Mouse (Mus musculus) CH12.LX (cell line): Measurements from ENCODE around the gene Vmn2r94. TPM values are rescaled to one million over a fixed set of nuclear protein-coding genes. Genes with fewer than 3 reads are reported as not detected.

Experiments used
- DNase-seq: peaks from one replicate; pipeline ENCODE4 v3.0.0-alpha.2; 2013; ENCODE audit errors: extremely low read depth
- H3K27ac ChIP-seq: 2 replicates; pipeline ENCODE4 v1.5.1; 2012; ENCODE audit warnings: low read depth, mild to moderate bottlenecking, control low read depth, moderate library complexity; ENCODE audit not compliant: insufficient read depth
- H3K27me3 ChIP-seq: replicated peaks from 2 replicates; pipeline ENCODE3; 2012; ENCODE audit warnings: inconsistent platforms
- H3K36me3 ChIP-seq, 2 experiments: replicated peaks in 1 of 2; 2 replicates each; pipeline versions ENCODE3 to v1.6.1; 2012; ENCODE audit warnings: inconsistent platforms in 1 of 2, low read length in 1 of 2, mild to moderate bottlenecking in 1 of 2, mixed read lengths in 1 of 2, moderate library complexity in 1 of 2; ENCODE audit not compliant: control insufficient read depth in 1 of 2, insufficient read depth in 1 of 2
- H3K4me1 ChIP-seq, 2 experiments: 2 replicates each; pipeline ENCODE4 v1.6.1; 2012; ENCODE audit warnings: inconsistent platforms in 1 of 2, moderate library complexity in 1 of 2; ENCODE audit not compliant: insufficient read depth in 2 of 2, control insufficient read depth in 1 of 2
- H3K4me2 ChIP-seq: 2 replicates; pipeline ENCODE4 v1.6.1; 2012; ENCODE audit warnings: low read depth, mild to moderate bottlenecking, control low read depth; ENCODE audit not compliant: poor library complexity, insufficient read depth, severe bottlenecking
- H3K4me3 ChIP-seq, 3 experiments: fragments of 150-350 bp in 1 of 3; sonication (generic) in 1 of 3; replicated peaks in 1 of 3; 2 replicates each; pipeline versions ENCODE3 to v1.5.1; 2011 to 2012; ENCODE audit warnings: low read depth in 2 of 3, low read length in 2 of 3, mild to moderate bottlenecking in 2 of 3, moderate library complexity in 2 of 3, control low read depth in 1 of 3, improper control_type of control experiment in 1 of 3, inconsistent platforms in 1 of 3, mixed read lengths in 1 of 3; ENCODE audit not compliant: poor library complexity in 1 of 3
- H3K79me2 ChIP-seq: replicated peaks from 2 replicates; pipeline ENCODE4 v1.6.1; 2012; ENCODE audit warnings: mild to moderate bottlenecking, moderate library complexity; ENCODE audit not compliant: control insufficient read depth, poor library complexity, insufficient read depth, severe bottlenecking; ENCODE audit errors: extremely low read depth
- H3K9ac ChIP-seq: 2 replicates; pipeline ENCODE4 v1.6.1; 2012; ENCODE audit warnings: low read depth, mild to moderate bottlenecking, control low read depth, moderate library complexity; ENCODE audit not compliant: insufficient read depth
- H3K9me3 ChIP-seq: replicated peaks from 2 replicates; pipeline ENCODE3; 2012; ENCODE audit warnings: low read length, inconsistent platforms, mixed read lengths
- BHLHE40 ChIP-seq: IDR thresholded peaks from 2 replicates; pipeline ENCODE4 v1.6.1; 2011; ENCODE audit warnings: mild to moderate bottlenecking, low read depth, low read length, improper control_type of control experiment
- CHD1 ChIP-seq: IDR thresholded peaks from 2 replicates; pipeline ENCODE4 v1.6.1; 2012; ENCODE audit warnings: low read depth, low read length, improper control_type of control experiment, inconsistent platforms
- CTCF ChIP-seq, 2 experiments: IDR thresholded peaks in 1 of 2; conservative IDR thresholded peaks in 1 of 2; 2 replicates each; pipeline ENCODE4 v1.5.1; 2011 to 2012; ENCODE audit warnings: low read depth in 2 of 2, low read length in 2 of 2, improper control_type of control experiment in 1 of 2, inconsistent platforms in 1 of 2, mild to moderate bottlenecking in 1 of 2, moderate library complexity in 1 of 2
- E2F4 ChIP-seq: IDR thresholded peaks from 2 replicates; pipeline ENCODE4 v1.6.1; 2011; ENCODE audit warnings: low read depth, low read length, improper control_type of control experiment; ENCODE audit not compliant: insufficient replicate concordance
- EP300 ChIP-seq: IDR thresholded peaks from 2 replicates; pipeline ENCODE4 v1.6.1; 2011; ENCODE audit warnings: low read length, improper control_type of control experiment
- HCFC1 ChIP-seq: IDR thresholded peaks from 2 replicates; pipeline ENCODE4 v1.6.1; 2012; ENCODE audit warnings: low read depth, mild to moderate bottlenecking, inconsistent platforms, low read length, improper control_type of control experiment
- IRF4 ChIP-seq: IDR thresholded peaks from 2 replicates; pipeline ENCODE4 v1.6.1; 2014; ENCODE audit warnings: low read depth, mild to moderate bottlenecking, inconsistent platforms, low read length, improper control_type of control experiment
- JUN ChIP-seq: IDR thresholded peaks from 2 replicates; pipeline ENCODE4 v1.6.1; 2011; ENCODE audit warnings: low read depth, mild to moderate bottlenecking, low read length, improper control_type of control experiment, moderate library complexity; ENCODE audit not compliant: insufficient read depth
- JUND ChIP-seq: conservative IDR thresholded peaks from 2 replicates; pipeline ENCODE4 v1.6.1; 2011; ENCODE audit warnings: low read depth, low read length, improper control_type of control experiment
- MAZ ChIP-seq: IDR thresholded peaks from 2 replicates; pipeline ENCODE4 v1.6.1; 2012; ENCODE audit warnings: low read depth, mild to moderate bottlenecking, inconsistent platforms, low read length, improper control_type of control experiment, moderate library complexity
- MYC ChIP-seq: IDR thresholded peaks from 2 replicates; pipeline ENCODE4 v1.6.1; 2011; ENCODE audit warnings: low read depth, mild to moderate bottlenecking, improper control_type of control experiment, low read length
- NELFE ChIP-seq: IDR thresholded peaks from 2 replicates; pipeline ENCODE4 v1.6.1; 2011; ENCODE audit warnings: low read depth, low read length, improper control_type of control experiment
- NRF1 ChIP-seq: IDR thresholded peaks from 2 replicates; pipeline ENCODE4 v1.6.1; 2014; ENCODE audit warnings: low read depth, mild to moderate bottlenecking, inconsistent platforms, low read length, improper control_type of control experiment, moderate library complexity
- POLR2A ChIP-seq: IDR thresholded peaks from 2 replicates; pipeline ENCODE4 v1.6.1; 2011; ENCODE audit warnings: low read depth, mild to moderate bottlenecking, improper control_type of control experiment, low read length
- RAD21 ChIP-seq: IDR thresholded peaks from 2 replicates; pipeline ENCODE4 v1.6.1; 2011; ENCODE audit warnings: low read depth, mild to moderate bottlenecking, low read length, improper control_type of control experiment, moderate library complexity
- RCOR1 ChIP-seq: conservative IDR thresholded peaks from 2 replicates; pipeline ENCODE4 v1.6.1; 2012; ENCODE audit warnings: low read depth, mild to moderate bottlenecking, inconsistent platforms, low read length, improper control_type of control experiment
- SMC3 ChIP-seq: IDR thresholded peaks from 2 replicates; pipeline ENCODE4 v1.6.1; 2011; ENCODE audit warnings: low read depth, low read length, improper control_type of control experiment
- UBTF ChIP-seq: IDR thresholded peaks from 2 replicates; pipeline ENCODE4 v1.6.1; 2012; ENCODE audit warnings: low read depth, mild to moderate bottlenecking, inconsistent platforms, low read length, improper control_type of control experiment, moderate library complexity
- dilution Hi-C: fragments of 300-500 bp; cut with MboI; formaldehyde crosslinking; loops from 2 replicates; pipeline ENCODE4 v1.14.3; 2020; ENCODE audit warnings: low sequenced_read_pairs; ENCODE audit not compliant: extremely low pct_unique_long_range_greater_than_20kb, extremely low pct_ligation_motif_present
- in situ Hi-C: fragments of 300-500 bp; cut with MboI; formaldehyde crosslinking; loops from 3 replicates; pipeline ENCODE4 v1.14.3; 2019; ENCODE audit warnings: low sequenced_read_pairs, low pct_ligation_motif_present, low pct_unique_long_range_greater_than_20kb, mixed read lengths
- polyA plus RNA-seq: library from polyadenylated mRNA; unstranded; fragments of >175 nt; gene quantifications from 2 replicates; pipeline ENCODE4 v1.2.1, GENCODE M21; 2012; ENCODE audit warnings: low read depth; ENCODE audit not compliant: insufficient read length
- total RNA-seq, 2 experiments: library from RNA; depleted of rRNA; stranded (reverse); fragments of 300-350 nt in 1 of 2; fragments of >200 nt in 1 of 2; gene quantifications; 2 replicates each; pipeline ENCODE4 v1.2.3; 2012 to 2014

Vmn2r94 gene
- total and polyA plus RNA-seq, 3 experiments = not detected

- Histone ChIP-seq H3K4me2 (no peak overlapping the region), H3K27me3 (no peaks in the 10 kb centered on the region), H3K9me3 (no peaks in the 10 kb centered on the region), H3K9ac (no peak overlapping the region), H3K79me2 (no peaks in the 10 kb centered on the region), H3K4me3 (no peak overlapping the region), H3K4me1 (no peaks in the 10 kb centered on the region), H3K36me3 (no peaks in the 10 kb centered on the region)
- no peak for DNase-seq
- in situ Hi-C loops (no loop called here), dilution Hi-C loops (no loop called here)
- no peak for TF ChIP-seq MAZ
- TF ChIP-seq JUN = no peak
- no peak for TF ChIP-seq NRF1
- no peak for TF ChIP-seq RCOR1
- no peak for TF ChIP-seq CTCF (conservative IDR thresholded peaks at IDR 0.05 in 1 of 2, IDR thresholded peaks at IDR 0.05 in 1 of 2; ENCODE audit: low read depth in 2 of 2, low read length in 2 of 2)
- TF ChIP-seq MYC = no peak
- no peak for TF ChIP-seq POLR2A
- no peak for TF ChIP-seq UBTF
- TF ChIP-seq NELFE = no peak
- TF ChIP-seq, all 38 proteins: peak for 0
- H3K27ac ChIP-seq = no peak overlapping the region
Measured at GRCm38 (mm10) chr17:18231996-18232395, 45.6 kb downstream of the Vmn2r94 start.

GRCm38 (mm10) chr17:18221300-18221699, 56.3 kb downstream of the Vmn2r94 start:
- H3K27ac ChIP-seq = no peak overlapping the region
- H3K9ac ChIP-seq = no peak overlapping the region
- TF ChIP-seq JUN (no peak), IRF4 (no peak), BHLHE40 (no peak), CTCF (conservative IDR thresholded peaks at IDR 0.05 in 1 of 2, IDR thresholded peaks at IDR 0.05 in 1 of 2; ENCODE audit: low read depth in 2 of 2, low read length in 2 of 2) (no peak), RAD21 (no peak), POLR2A (no peak), CHD1 (no peak), HCFC1 (no peak), MYC (no peak), E2F4 (no peak), JUND (no peak), EP300 (no peak), UBTF (no peak), SMC3 (no peak)
- H3K4me3 ChIP-seq = no peak overlapping the region
- dilution Hi-C loops = no loop called here
- H3K79me2 ChIP-seq = no peaks in the 10 kb centered on the region
- no peak for DNase-seq
- H3K9me3 ChIP-seq = peaks cover 3% of the 10 kb centered on the region
- no peaks in the 10 kb centered on the region for H3K27me3 ChIP-seq
- H3K4me1 ChIP-seq = no peaks in the 10 kb centered on the region
- in situ Hi-C loops = no loop called here
- H3K4me2 ChIP-seq = no peak overlapping the region
- no peaks in the 10 kb centered on the region for H3K36me3 ChIP-seq

Other genes with a start within 250 kb of the Vmn2r94 start
- gene Vmn2r124, start 228.3 kb downstream of the Vmn2r94 start, total RNA-seq (2012; rRNA removed) = not detected in 2 replicates
- not detected in 2 replicates for gene Vmn2r124, start 228.3 kb downstream of the Vmn2r94 start, total RNA-seq (2014; rRNA removed)
- not detected in 2 replicates for gene Vmn2r124, start 228.3 kb downstream of the Vmn2r94 start, polyA plus RNA-seq
- not detected in 2 replicates for gene Vmn2r91, start 192.7 kb downstream of the Vmn2r94 start, total RNA-seq (2012; rRNA removed)
- gene Vmn2r91, start 192.7 kb downstream of the Vmn2r94 start, total RNA-seq (2014; rRNA removed) = not detected in 2 replicates
- gene Vmn2r91, start 192.7 kb downstream of the Vmn2r94 start, polyA plus RNA-seq = not detected in 2 replicates
- not detected in 2 replicates for gene Vmn2r92, start 125.9 kb downstream of the Vmn2r94 start, total RNA-seq (2012; rRNA removed)
- gene Vmn2r92, start 125.9 kb downstream of the Vmn2r94 start, total RNA-seq (2014; rRNA removed) = not detected in 2 replicates
- gene Vmn2r92, start 125.9 kb downstream of the Vmn2r94 start, polyA plus RNA-seq = not detected in 2 replicates
- not detected in 2 replicates for gene Vmn2r93, start 20.3 kb upstream of the Vmn2r94 start, total RNA-seq (2012; rRNA removed)
- gene Vmn2r93, start 20.3 kb upstream of the Vmn2r94 start, total RNA-seq (2014; rRNA removed) = not detected in 2 replicates
- gene Vmn2r93, start 20.3 kb upstream of the Vmn2r94 start, polyA plus RNA-seq = not detected in 2 replicates
- not detected in 2 replicates for gene Vmn2r95, start 146.3 kb upstream of the Vmn2r94 start, total RNA-seq (2012; rRNA removed)
- gene Vmn2r95, start 146.3 kb upstream of the Vmn2r94 start, total RNA-seq (2014; rRNA removed) = not detected in 2 replicates
- 0.01 and 0.04 TPM in 2 replicates for gene Vmn2r95, start 146.3 kb upstream of the Vmn2r94 start, polyA plus RNA-seq